12 mouse cellular contexts compared by ENCODE assay signal in genomic region chr2:34373886-34374285, GRCm38 (mm10). TPM values are rescaled to one million over a fixed set of nuclear protein-coding genes. Genes with fewer than 3 reads are reported as not detected.
DNase-seq lines count a peak whose midpoint lies in the region; ATAC-seq lines count a peak whose summit lies in the region.
"Had no signal": no experiment of that assay in that cellular context is flagged by ENCODE, and none has a peak within 500 bp of the region (broad histone marks: within the 10 kb centered on the region; RNA-seq: fewer than 3 reads in every experiment).

No protein-coding gene starts in this region.

- peak; percentile 40 for DNase-seq in cerebellum, adult 9-10 months
- DNase-seq in cerebellum, adult 11-12 months: no peak
- DNase-seq in retina, postnatal 1 day: peak; percentile 19
- no peak for DNase-seq in retina, embryonic 14.5 days (ENCODE audit: low spot score)
- peak; percentile 48 for DNase-seq in telencephalon, adult 2 months (ENCODE audit: low read depth, low spot score)
- DNase-seq in adrenal gland, postnatal 4 days (ENCODE audit: low spot score in 2 of 2): no peak
- DNase-seq: cerebellum, adult 11 months; spleen, adult 18-20 months had no signal

- H3K4me2 ChIP-seq in hindbrain, embryonic 12.5 days (replicated peaks): peak overlapping the region; percentile 70; the same call in 1 of the 2 replicates
- no peak overlapping the region for H3K4me2 ChIP-seq in hindbrain, embryonic 16.5 days (ENCODE audit: low read length)

- no peak for ATAC-seq in hindbrain, embryonic 12.5 days (ENCODE audit: low FRiP score)
- ATAC-seq in hindbrain, embryonic 16.5 days: no peak

- no peak overlapping the region for H3K27ac ChIP-seq in hindbrain, embryonic 12.5 days
- H3K27ac ChIP-seq in hindbrain, embryonic 16.5 days (ENCODE audit: low read depth, low read length): no peak overlapping the region
- H3K27ac ChIP-seq: embryonic facial prominence, embryonic 15.5 days had no signal

- no peaks in the 10 kb centered on the region for H3K27me3 ChIP-seq in hindbrain, embryonic 12.5 days
- H3K27me3 ChIP-seq in hindbrain, embryonic 16.5 days (replicated peaks; ENCODE audit: control insufficient read depth, insufficient read depth, low read length): no peaks in the 10 kb centered on the region
- H3K27me3 ChIP-seq: embryonic facial prominence, embryonic 15.5 days had no signal

- no peaks in the 10 kb centered on the region for H3K9me3 ChIP-seq in hindbrain, embryonic 12.5 days (replicated peaks)
- H3K9me3 ChIP-seq in hindbrain, embryonic 16.5 days (ENCODE audit: control insufficient read depth, low read length): no peaks in the 10 kb centered on the region
- H3K9me3 ChIP-seq: embryonic facial prominence, embryonic 15.5 days; G1E had no signal

- WGBS in hindbrain, embryonic 12.5 days: 42% methylated on average over 3 of the region's 3 CpGs
- WGBS in hindbrain, embryonic 16.5 days: 46% methylated on average over 3 of the region's 3 CpGs

- H3K4me3 ChIP-seq in hindbrain, embryonic 12.5 days: no peak overlapping the region
- no peak overlapping the region for H3K4me3 ChIP-seq in hindbrain, embryonic 16.5 days (ENCODE audit: low read length)

- no peaks in the 10 kb centered on the region for H3K36me3 ChIP-seq in hindbrain, embryonic 12.5 days
- H3K36me3 ChIP-seq in hindbrain, embryonic 16.5 days (ENCODE audit: control insufficient read depth, insufficient read depth, low read length): no peaks in the 10 kb centered on the region
- H3K36me3 ChIP-seq: embryonic facial prominence, embryonic 15.5 days; G1E had no signal

- H3K4me1 ChIP-seq in hindbrain, embryonic 12.5 days: peaks cover 10% of the 10 kb centered on the region
- H3K4me1 ChIP-seq in hindbrain, embryonic 16.5 days (ENCODE audit: control insufficient read depth, insufficient read depth, low read depth, low read length): no peaks in the 10 kb centered on the region; the same call in none of the 2 replicates

- H3K9ac ChIP-seq in hindbrain, embryonic 12.5 days: no peak overlapping the region
- H3K9ac ChIP-seq in hindbrain, embryonic 16.5 days (ENCODE audit: low read depth, low read length): no peak overlapping the region

RNA-seq across cellular contexts. Expression of gene Pbx3, which starts 0.9 kb away (rescaled TPM):
- polyA plus RNA-seq in hindbrain, embryonic 12.5 days (2016; fragmentation: Nextera tagmentation; extraction: Ambion mirVana): 106 and 111 TPM in 2 replicates
- 91.8 and 105 TPM in 2 replicates for polyA plus RNA-seq in hindbrain, embryonic 16.5 days (2015; fragmentation: Nextera tagmentation; extraction: Ambion mirVana)
- total RNA-seq in adrenal gland, postnatal 4 days (2021): 100 to 1,000 TPM in 1 of 2 experiments, 10 to 100 TPM in 1; 94.9 to 108 TPM

RNA-seq across cellular contexts. Expression of gene Mapkap1, which starts 32.7 kb away (rescaled TPM):
- polyA plus RNA-seq in hindbrain, embryonic 12.5 days (2016; fragmentation: Nextera tagmentation; extraction: Ambion mirVana): 109 and 110 TPM in 2 replicates
- 85.5 and 94.3 TPM in 2 replicates for polyA plus RNA-seq in hindbrain, embryonic 16.5 days (2015; fragmentation: Nextera tagmentation; extraction: Ambion mirVana)
- 10 to 100 TPM; 67.2 to 70.4 TPM for total RNA-seq in adrenal gland, postnatal 4 days (2021)

Comparison
In these comparisons a context has a peak if more than half of its experiments do, and no peak if none do; other contexts are left out.
1. DNase-seq: peak in cerebellum, adult 9-10 months (single experiment), retina, postnatal 1 day (single experiment) and telencephalon, adult 2 months (single experiment); none in cerebellum, adult 11-12 months (single experiment), retina, embryonic 14.5 days (single experiment) and adrenal gland, postnatal 4 days (0 of 2).